In the genomic region with DNA sequence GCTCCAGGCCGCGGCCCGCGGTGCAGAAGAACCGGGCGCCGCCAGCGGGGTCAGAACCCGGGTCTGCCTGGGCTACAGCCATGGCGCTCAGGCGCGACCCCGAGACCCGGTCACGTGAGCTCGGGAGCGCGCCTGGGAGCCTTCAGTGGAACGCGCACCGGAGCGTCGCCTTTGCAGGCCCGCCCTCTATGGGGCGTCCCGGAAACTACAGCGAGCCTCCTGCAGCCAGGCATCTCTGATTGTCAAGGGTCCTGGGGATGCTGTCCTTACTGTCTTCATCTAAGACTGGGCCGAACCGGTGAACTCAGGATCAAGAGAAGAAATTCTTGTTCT, we compare ENCODE assay signal across 8 mouse cellular contexts. TPM values are rescaled to one million over a fixed set of nuclear protein-coding genes. Genes with fewer than 3 reads are reported as not detected.
DNase-seq lines count a peak whose midpoint lies in the region; ATAC-seq and TF ChIP-seq lines count a peak whose summit lies in the region.

Gene Thumpd2 (minus strand): TSS at position 104 of the 333 bp plus-strand sequence.

- no peaks in the 10 kb centered on the region for H3K27me3 ChIP-seq in heart, embryonic 12.5 days (replicated peaks)
- no peaks in the 10 kb centered on the region for H3K27me3 ChIP-seq in kidney, postnatal 0 days (ENCODE audit: insufficient read depth, low read length)
- no peaks in the 10 kb centered on the region for H3K27me3 ChIP-seq in liver, embryonic 11.5 days (replicated peaks; ENCODE audit: control insufficient read depth, insufficient read depth, low read length)
- no peaks in the 10 kb centered on the region for H3K27me3 ChIP-seq in stomach, embryonic 14.5 days (ENCODE audit: control insufficient read depth, insufficient read depth, low read length)

- 2% methylated on average over 29 of the region's 29 CpGs for WGBS in heart, embryonic 12.5 days
- 1% methylated on average over 29 of the region's 29 CpGs for WGBS in kidney, postnatal 0 days
- 1% methylated on average over 29 of the region's 29 CpGs for WGBS in liver, embryonic 11.5 days
- 2% methylated on average over 29 of the region's 29 CpGs for WGBS in stomach, embryonic 14.5 days

- H3K4me2 ChIP-seq in heart, embryonic 12.5 days: peak within 1 kb of the TSS; percentile 69
- peak within 1 kb of the TSS; percentile 65 for H3K4me2 ChIP-seq in kidney, postnatal 0 days (ENCODE audit: low read length)
- H3K4me2 ChIP-seq in liver, embryonic 11.5 days: peak within 1 kb of the TSS; percentile 77
- peak within 1 kb of the TSS; percentile 56 for H3K4me2 ChIP-seq in stomach, embryonic 14.5 days (replicated peaks; ENCODE audit: low read depth, low read length)

- H3K27ac ChIP-seq in heart, embryonic 12.5 days (ENCODE audit: poor library complexity, severe bottlenecking): peak within 1 kb of the TSS; percentile 52; the same call in 1 of the 2 replicates
- H3K27ac ChIP-seq in kidney, postnatal 0 days: peak within 1 kb of the TSS; percentile 85
- peak within 1 kb of the TSS; percentile 78 for H3K27ac ChIP-seq in liver, embryonic 11.5 days (ENCODE audit: low read depth, low read length)
- peak within 1 kb of the TSS; percentile 73 for H3K27ac ChIP-seq in stomach, embryonic 14.5 days (ENCODE audit: low read length)

- H3K9me3 ChIP-seq in heart, embryonic 12.5 days (replicated peaks): 0 out of 2 replicates have a peak, but pooled peaks cover 7% of the 10 kb centered on the region
- no peaks in the 10 kb centered on the region for H3K9me3 ChIP-seq in kidney, postnatal 0 days (replicated peaks; ENCODE audit: low read length)
- H3K9me3 ChIP-seq in liver, embryonic 11.5 days (ENCODE audit: control insufficient read depth, low read length): no peaks in the 10 kb centered on the region
- no peaks in the 10 kb centered on the region; the same call in 1 of the 2 replicates for H3K9me3 ChIP-seq in stomach, embryonic 14.5 days (ENCODE audit: control insufficient read depth, low read depth, low read length)

- peaks cover 20% of the 10 kb centered on the region; the same call in 1 of the 2 replicates for H3K36me3 ChIP-seq in heart, embryonic 12.5 days
- no peaks in the 10 kb centered on the region for H3K36me3 ChIP-seq in kidney, postnatal 0 days (ENCODE audit: insufficient read depth, low read length)
- peaks cover 3% of the 10 kb centered on the region; the same call in 1 of the 2 replicates for H3K36me3 ChIP-seq in liver, embryonic 11.5 days (ENCODE audit: control insufficient read depth, insufficient read depth, low read length)
- H3K36me3 ChIP-seq in stomach, embryonic 14.5 days (ENCODE audit: control insufficient read depth, insufficient read depth, low read length): no peaks in the 10 kb centered on the region

- ATAC-seq in erythroid progenitor cell, adult 5-6 weeks (replicated peaks; ENCODE audit: low FRiP score, poor library complexity, severe bottlenecking): peak; percentile 87
- peak; percentile 95 for ATAC-seq in heart, embryonic 12.5 days (ENCODE audit: insufficient number of reproducible peaks, low FRiP score)
- ATAC-seq in kidney, postnatal 0 days (replicated peaks; ENCODE audit: low FRiP score, low read depth): peak; percentile 96
- ATAC-seq in liver, embryonic 11.5 days (replicated peaks; ENCODE audit: low FRiP score): peak; percentile 90
- ATAC-seq in stomach, embryonic 14.5 days (ENCODE audit: insufficient number of reproducible peaks, insufficient read depth, low FRiP score, low read depth): peak; percentile 93

- peak; percentile 91 for DNase-seq in CD4-positive helper T cell, adult 2 months (ENCODE audit: low read depth, low spot score)
- DNase-seq in brain, embryonic 18.5 days (ENCODE audit: low read depth, low spot score): peak; percentile 67
- peak; percentile 92 for DNase-seq in kidney, postnatal 0 days (ENCODE audit: low spot score)
- peak; percentile 88 for DNase-seq in liver, embryonic 11.5 days (ENCODE audit: low spot score)
- DNase-seq in naive thymus-derived CD4-positive, alpha-beta T cell, adult 2 months (ENCODE audit: low read depth): peak; percentile 95

- peak; percentile 90 for TF ChIP-seq CTCF in kidney, postnatal 0 days (IDR thresholded peaks at IDR 0.05; ENCODE audit: low read depth)

- peak within 1 kb of the TSS; percentile 91 for H3K9ac ChIP-seq in heart, embryonic 12.5 days
- peak within 1 kb of the TSS; percentile 95 for H3K9ac ChIP-seq in kidney, postnatal 0 days (ENCODE audit: low read depth, low read length)
- peak within 1 kb of the TSS; percentile 95 for H3K9ac ChIP-seq in liver, embryonic 11.5 days (ENCODE audit: low read depth, low read length)
- H3K9ac ChIP-seq in stomach, embryonic 14.5 days (replicated peaks; ENCODE audit: low read depth, low read length): peak within 1 kb of the TSS; percentile 89

- peak within 1 kb of the TSS; percentile 90 for H3K4me3 ChIP-seq in heart, embryonic 12.5 days
- peak within 1 kb of the TSS; percentile 91 for H3K4me3 ChIP-seq in kidney, postnatal 0 days (replicated peaks; ENCODE audit: low read depth, low read length)
- peak within 1 kb of the TSS; percentile 87 for H3K4me3 ChIP-seq in liver, embryonic 11.5 days (ENCODE audit: low read depth, low read length)
- H3K4me3 ChIP-seq in stomach, embryonic 14.5 days (ENCODE audit: low read depth, low read length): peak within 1 kb of the TSS; percentile 89

- H3K4me1 ChIP-seq in heart, embryonic 12.5 days (replicated peaks): peaks cover 22% of the 10 kb centered on the region
- no peaks in the 10 kb centered on the region; the same call in 1 of the 2 replicates for H3K4me1 ChIP-seq in kidney, postnatal 0 days (replicated peaks; ENCODE audit: insufficient read depth, low read length)
- H3K4me1 ChIP-seq in liver, embryonic 11.5 days (replicated peaks; ENCODE audit: control insufficient read depth, insufficient read depth, low read length): peaks cover 20% of the 10 kb centered on the region
- peaks cover 9% of the 10 kb centered on the region for H3K4me1 ChIP-seq in stomach, embryonic 14.5 days (ENCODE audit: control insufficient read depth, insufficient read depth, low read length)

RNA-seq across cellular contexts. Expression of gene Thumpd2, which starts in this region (rescaled TPM):
- 3.6 TPM in 1 of 2 replicates, not detected in the other for total RNA-seq in erythroid progenitor cell, adult 5-6 weeks (2015; ENCODE audit: low replicate concordance)
- 1.1 and 5.9 TPM in 2 replicates for total RNA-seq in erythroid progenitor cell, adult 5-6 weeks (2017; ENCODE audit: low replicate concordance)
- 10.5 and 11.6 TPM in 2 replicates for polyA plus RNA-seq in heart, embryonic 12.5 days (2016; fragmentation: Nextera tagmentation; extraction: Ambion mirVana)
- polyA plus RNA-seq in kidney, postnatal 0 days (2015; fragmentation: Nextera tagmentation; extraction: Ambion mirVana): 15.0 and 15.6 TPM in 2 replicates
- polyA plus RNA-seq in liver, embryonic 11.5 days (2014; fragmentation: Nextera tagmentation; extraction: Ambion mirVana): 15.8 and 16.8 TPM in 2 replicates
- 13.0 and 15.2 TPM in 2 replicates for polyA plus RNA-seq in stomach, embryonic 14.5 days (2014; fragmentation: Nextera tagmentation; extraction: Ambion mirVana)

Comparison
In these comparisons a context has a peak if more than half of its experiments do, and no peak if none do; other contexts are left out.
1. Peak in every context shown above with its lines: DNase-seq, ATAC-seq, H3K4me3 ChIP-seq and H3K27ac ChIP-seq.